Mouse (Mus musculus) midbrain, embryonic 15.5 days (tissue): ENCODE data around the gene Il1r2. TPM values are rescaled to one million over a fixed set of nuclear protein-coding genes. Genes with fewer than 3 reads are reported as not detected.

Experiments
- ATAC-seq: fragments of 200-750 bp; cut with Nextera tagmentation; replicated peaks from 2 replicates; pipeline ENCODE4 v1.8.0; 2017; ENCODE audit warnings: moderate TSS enrichment
- H3K27ac ChIP-seq: fragments of 300-500 bp; sonication (generic); 2 replicates; pipeline ENCODE4 v1.5.1; 2015; ENCODE audit warnings: mild to moderate bottlenecking, inconsistent platforms
- H3K27me3 ChIP-seq: fragments of 300-500 bp; sonication (generic); replicated peaks from 2 replicates; pipeline ENCODE4 v1.6.1; 2015; ENCODE audit warnings: inconsistent platforms
- H3K36me3 ChIP-seq: fragments of 300-500 bp; sonication (generic); replicated peaks from 2 replicates; pipeline ENCODE4 v1.6.1; 2015; ENCODE audit warnings: inconsistent platforms
- H3K4me1 ChIP-seq: fragments of 300-500 bp; sonication (generic); 2 replicates; pipeline ENCODE4 v1.6.1; 2015; ENCODE audit warnings: inconsistent platforms
- H3K4me2 ChIP-seq: fragments of 300-500 bp; sonication (generic); 2 replicates; pipeline ENCODE4 v1.6.1; 2015; ENCODE audit warnings: inconsistent platforms, mild to moderate bottlenecking, moderate library complexity
- H3K4me3 ChIP-seq: fragments of 300-500 bp; sonication (generic); 2 replicates; pipeline ENCODE4 v1.5.1; 2015; ENCODE audit warnings: mild to moderate bottlenecking, inconsistent platforms
- H3K9ac ChIP-seq: fragments of 300-500 bp; sonication (generic); 2 replicates; pipeline ENCODE4 v1.6.1; 2015; ENCODE audit warnings: mild to moderate bottlenecking, inconsistent platforms
- H3K9me3 ChIP-seq: fragments of 300-500 bp; sonication (generic); 2 replicates; pipeline ENCODE4 v1.6.1; 2016; ENCODE audit warnings: inconsistent platforms
- WGBS: fragments of 180-500 bp; shearing (Covaris S2); methylation state at CpG from one replicate; pipeline ENCODE4 v1.1.7; 2015; ENCODE audit warnings: mixed read lengths; 5-methylcytosine and 5-hydroxymethylcytosine counted together
- polyA plus RNA-seq: library from polyadenylated mRNA; unstranded; fragments of >200 nt; fragmentation: Nextera tagmentation; extraction: Ambion mirVana; gene quantifications from 2 replicates; pipeline ENCODE4 v1.2.1, GENCODE M21; 2015

Il1r2 gene
- polyA plus RNA-seq, 1 experiment from 2014 or later, result 0.50 TPM

DNA sequence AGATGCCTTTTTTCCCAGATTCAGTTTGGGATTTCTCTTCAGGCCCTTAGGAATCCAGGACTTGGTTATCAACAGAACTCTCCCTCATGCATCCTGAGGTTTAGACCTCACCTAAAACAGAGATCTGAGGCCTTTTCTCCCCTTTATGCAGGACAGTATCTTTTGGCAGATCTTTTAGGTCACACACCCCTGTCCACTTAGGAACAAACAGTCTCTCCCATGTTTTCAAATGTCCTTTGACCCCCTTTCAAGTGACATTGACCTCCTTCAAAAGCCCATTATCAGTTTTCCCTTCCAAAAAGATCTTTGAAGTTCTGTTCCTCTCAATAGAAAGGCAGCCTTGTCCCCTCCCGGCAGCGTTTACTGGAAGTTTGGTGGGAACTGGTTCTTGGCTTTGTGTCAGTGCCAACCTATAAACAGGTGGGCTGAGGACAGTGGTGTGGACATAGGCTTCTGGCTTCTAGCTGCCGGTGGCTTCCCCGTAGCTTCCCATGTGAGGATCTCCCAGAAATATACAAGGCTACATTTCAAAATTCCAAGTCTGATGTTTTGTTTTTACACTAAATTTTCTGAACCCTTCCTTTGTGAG lies 89.5 kb downstream of the Il1r2 start:
- Histone ChIP-seq H3K36me3 (no peaks in the 10 kb centered on the region), H3K27me3 (no peaks in the 10 kb centered on the region), H3K4me1 (no peaks in the 10 kb centered on the region), H3K4me3 (no peak overlapping the region), H3K4me2 (no peak overlapping the region), H3K9me3 (no peaks in the 10 kb centered on the region), H3K9ac (no peak overlapping the region), H3K27ac (no peak overlapping the region)
- 94% methylated on average over 4 of the region's 4 CpGs for WGBS
- ATAC-seq, result no peak

DNA sequence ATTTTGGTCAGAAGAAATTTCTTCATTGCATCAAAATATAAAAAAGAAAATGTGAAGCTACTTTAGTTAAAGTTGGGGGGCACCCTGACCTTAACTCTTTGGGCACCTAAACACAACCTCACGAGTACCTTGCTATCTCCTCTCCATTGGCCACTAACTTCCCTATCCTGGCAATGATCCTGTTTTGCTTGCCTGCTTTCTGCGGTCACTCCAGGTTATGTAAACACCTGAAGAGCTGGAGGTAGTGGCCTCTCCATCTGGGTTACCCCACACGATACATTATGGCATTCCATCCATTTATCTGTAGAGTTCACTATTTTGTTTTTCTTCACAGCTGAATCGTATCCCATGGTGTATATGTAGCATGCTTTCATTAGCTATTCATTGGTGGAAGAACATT lies 90.5 kb downstream of the Il1r2 start:
- Histone ChIP-seq H3K4me1 (no peaks in the 10 kb centered on the region), H3K9me3 (no peaks in the 10 kb centered on the region), H3K36me3 (no peaks in the 10 kb centered on the region), H3K4me2 (no peak overlapping the region), H3K4me3 (no peak overlapping the region), H3K9ac (no peak overlapping the region), H3K27me3 (no peaks in the 10 kb centered on the region), H3K27ac (no peak overlapping the region)
- no peak for ATAC-seq
- 92% methylated on average over 4 of the region's 4 CpGs for WGBS

DNA sequence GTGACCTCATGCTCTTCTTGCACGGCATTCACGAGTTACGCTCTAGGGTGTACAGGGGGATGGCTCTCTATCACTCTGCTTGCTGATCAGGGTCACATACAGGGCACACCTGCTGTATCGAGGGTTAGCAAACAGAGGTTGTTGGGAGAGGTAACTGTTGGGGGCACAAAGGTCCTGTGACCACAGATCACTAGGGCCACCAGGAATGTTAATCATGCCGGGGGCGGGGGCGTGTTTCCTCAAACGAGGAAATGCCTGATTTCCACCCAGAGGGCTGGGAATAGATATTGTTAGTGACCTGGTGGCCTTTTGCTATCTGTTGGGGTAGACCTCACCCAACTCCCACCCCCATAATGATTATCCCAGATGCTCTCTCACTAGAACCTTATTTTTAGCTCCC lies 93.7 kb downstream of the Il1r2 start:
- Histone ChIP-seq H3K36me3 (no peaks in the 10 kb centered on the region), H3K27ac (no peak overlapping the region), H3K27me3 (no peaks in the 10 kb centered on the region), H3K4me1 (no peaks in the 10 kb centered on the region), H3K4me2 (no peak overlapping the region), H3K9me3 (no peaks in the 10 kb centered on the region), H3K9ac (no peak overlapping the region), H3K4me3 (no peak overlapping the region)
- ATAC-seq, result no peak
- 88% methylated on average over 8 of the region's 8 CpGs for WGBS

DNA sequence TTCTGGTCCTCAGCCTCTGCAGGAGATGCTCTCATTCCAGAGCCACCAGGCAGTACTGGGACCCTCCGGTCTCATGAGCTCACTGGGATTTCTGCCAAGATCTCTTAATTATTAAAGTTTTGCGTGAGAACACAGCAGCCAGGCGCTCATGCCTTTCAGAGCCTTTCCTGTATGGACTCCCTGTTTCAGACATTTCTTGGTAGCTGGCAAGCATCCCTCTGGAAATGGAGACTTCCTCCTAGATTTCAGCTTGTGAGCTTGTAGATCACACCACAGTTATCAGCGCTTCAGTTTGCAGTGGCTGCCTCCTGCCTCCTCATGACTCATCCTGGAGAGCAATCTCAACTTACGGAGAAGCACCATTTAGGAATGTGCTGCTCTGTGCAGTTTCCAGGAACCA lies 98.0 kb downstream of the Il1r2 start:
- Histone ChIP-seq H3K4me1 (no peaks in the 10 kb centered on the region), H3K27ac (no peak overlapping the region), H3K9me3 (0 out of 2 replicates have a peak, but pooled peaks cover 1% of the 10 kb centered on the region), H3K9ac (no peak overlapping the region), H3K4me3 (no peak overlapping the region), H3K36me3 (no peaks in the 10 kb centered on the region), H3K27me3 (no peaks in the 10 kb centered on the region), H3K4me2 (no peak overlapping the region)
- 73% methylated on average over 5 of the region's 5 CpGs for WGBS
- no peak for ATAC-seq

DNA sequence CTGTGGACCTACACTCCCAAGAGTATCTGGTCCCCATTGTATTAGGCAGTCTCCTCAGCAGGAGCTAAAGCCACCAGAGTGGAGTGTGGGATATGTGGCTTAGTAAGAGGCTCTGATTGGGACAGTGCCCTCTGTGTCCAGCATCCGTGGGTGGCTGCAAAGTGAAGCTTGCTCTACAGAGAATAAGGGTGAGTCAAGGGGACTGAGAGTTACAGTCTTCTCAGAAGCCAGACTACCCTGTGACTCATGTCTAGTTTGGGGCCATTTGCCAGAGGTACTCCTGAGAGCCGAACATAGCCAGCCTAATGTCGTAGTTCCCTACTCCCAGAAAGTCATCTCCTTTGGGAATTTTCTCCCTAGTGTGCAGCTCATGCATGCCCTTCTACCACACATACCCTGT lies 100.3 kb downstream of the Il1r2 start:
- no peak overlapping the region for H3K4me3 ChIP-seq
- H3K9me3 ChIP-seq, result 0 out of 2 replicates have a peak, but pooled peaks cover 5% of the 10 kb centered on the region
- ATAC-seq, result no peak
- H3K36me3 ChIP-seq, result no peaks in the 10 kb centered on the region
- H3K9ac ChIP-seq, result no peak overlapping the region
- no peaks in the 10 kb centered on the region for H3K27me3 ChIP-seq
- 91% methylated on average over 3 of the region's 3 CpGs for WGBS
- no peak overlapping the region for H3K27ac ChIP-seq
- H3K4me1 ChIP-seq, result no peaks in the 10 kb centered on the region
- no peak overlapping the region for H3K4me2 ChIP-seq

Other genes with a start within 250 kb of the Il1r2 start
- 46.5 and 55.2 TPM in 2 replicates for gene Map4k4, start 173.2 kb upstream of the Il1r2 start, polyA plus RNA-seq
- gene Il1r1, start 151.0 kb downstream of the Il1r2 start, polyA plus RNA-seq, result 0.80 and 0.83 TPM in 2 replicates